Mouse (Mus musculus) forebrain, embryonic 11.5 days (tissue): Measurements from ENCODE around the gene Tsacc. TPM values are rescaled to one million over a fixed set of nuclear protein-coding genes. Genes with fewer than 3 reads are reported as not detected.

Experiments
- ATAC-seq: fragments of 200-750 bp; cut with Nextera tagmentation; replicated peaks from 2 replicates; pipeline ENCODE4 v1.8.0; 2017; ENCODE audit warnings: moderate TSS enrichment; ENCODE audit not compliant: low FRiP score
- DNase-seq: peaks from one replicate; pipeline ENCODE4 v3.0.0-alpha.2; 2017; ENCODE audit warnings: low spot score
- H3K27ac ChIP-seq: fragments of 300-500 bp; sonication (generic); 2 replicates; pipeline ENCODE4 v1.5.1; 2014; ENCODE audit warnings: low read depth, low read length
- H3K27me3 ChIP-seq: fragments of 300-500 bp; sonication (generic); 2 replicates; pipeline ENCODE4 v1.6.1; 2014; ENCODE audit warnings: mild to moderate bottlenecking, low read length, mixed read lengths; ENCODE audit not compliant: control insufficient read depth, insufficient read depth
- H3K36me3 ChIP-seq: fragments of 300-500 bp; sonication (generic); 2 replicates; pipeline ENCODE4 v1.6.1; 2014; ENCODE audit warnings: mild to moderate bottlenecking, low read length, moderate library complexity, mixed read lengths; ENCODE audit not compliant: control insufficient read depth, insufficient read depth
- H3K4me1 ChIP-seq: fragments of 300-500 bp; sonication (generic); replicated peaks from 2 replicates; pipeline ENCODE4 v1.6.1; 2014; ENCODE audit warnings: low read length, mixed read lengths; ENCODE audit not compliant: control insufficient read depth, insufficient read depth
- H3K4me2 ChIP-seq: fragments of 300-500 bp; sonication (generic); 2 replicates; pipeline ENCODE4 v1.6.1; 2014; ENCODE audit warnings: low read depth, mild to moderate bottlenecking, low read length, moderate library complexity, mixed read lengths; ENCODE audit not compliant: severe bottlenecking
- H3K4me3 ChIP-seq: fragments of 300-500 bp; sonication (generic); 2 replicates; pipeline ENCODE4 v1.5.1; 2014; ENCODE audit warnings: low read depth, low read length
- H3K9ac ChIP-seq: fragments of 300-500 bp; sonication (generic); 2 replicates; pipeline ENCODE4 v1.6.1; 2014; ENCODE audit warnings: low read length
- H3K9me3 ChIP-seq: fragments of 300-500 bp; sonication (generic); 2 replicates; pipeline ENCODE4 v1.6.1; 2016; ENCODE audit warnings: low read length, mixed read lengths; ENCODE audit not compliant: control insufficient read depth
- WGBS: fragments of 180-500 bp; shearing (Covaris S2); extraction: QIAGEN DNeasy Blood & Tissue Kit; methylation state at CpG from one replicate; pipeline ENCODE4 v1.1.7; 2014; 5-methylcytosine and 5-hydroxymethylcytosine counted together
- polyA plus RNA-seq: library from polyadenylated mRNA; unstranded; fragments of >200 nt; fragmentation: Nextera tagmentation; extraction: Ambion mirVana; gene quantifications from 2 replicates; pipeline ENCODE4 v1.2.1, GENCODE M21; 2014

Gene Tsacc
- polyA plus RNA-seq, 1 experiment from 2014 or later: 12.2 TPM

- Histone ChIP-seq H3K4me2 (0 out of 2 replicates have a peak overlapping the region, but pooled peaks have one; percentile 8), H3K36me3 (no peaks in the 10 kb centered on the region), H3K9ac (peak overlapping the region; percentile 43), H3K4me3 (no peak overlapping the region), H3K27me3 (peaks cover 32% of the 10 kb centered on the region), H3K4me1 (peaks cover 78% of the 10 kb centered on the region), H3K27ac (peak overlapping the region; percentile 91), H3K9me3 (no peaks in the 10 kb centered on the region)
- ATAC-seq (no peak), DNase-seq (no peak)
- WGBS: 28% methylated on average over 8 of the region's 8 CpGs
Measured at GRCm38 (mm10) chr3:88238866-88239391, 57.9 kb downstream of the Tsacc start.

GRCm38 (mm10) chr3:88237556-88238194 lies 59.1 kb downstream of the Tsacc start:
- ATAC-seq: peak; percentile 7; the same call in 1 of the 2 replicates
- Histone ChIP-seq H3K36me3 (no peaks in the 10 kb centered on the region), H3K4me3 (no peak overlapping the region), H3K4me2 (peak overlapping the region; percentile 21; the same call in 1 of the 2 replicates), H3K27me3 (peaks cover 30% of the 10 kb centered on the region), H3K27ac (peak overlapping the region; percentile 91), H3K9ac (peak overlapping the region; percentile 35), H3K9me3 (no peaks in the 10 kb centered on the region), H3K4me1 (peaks cover 76% of the 10 kb centered on the region)
- DNase-seq: peak; percentile 84
- 4% methylated on average over 10 of the region's 10 CpGs for WGBS

GRCm38 (mm10) chr3:88237161-88237555 lies 59.6 kb downstream of the Tsacc start:
- WGBS: 5% methylated on average over 6 of the region's 6 CpGs
- DNase-seq: peak; percentile 73
- H3K4me2 ChIP-seq: peak overlapping the region; percentile 21; the same call in 1 of the 2 replicates
- peaks cover 28% of the 10 kb centered on the region for H3K27me3 ChIP-seq
- H3K9me3 ChIP-seq: no peaks in the 10 kb centered on the region
- H3K4me3 ChIP-seq: no peak overlapping the region
- peaks cover 77% of the 10 kb centered on the region for H3K4me1 ChIP-seq
- no peaks in the 10 kb centered on the region for H3K36me3 ChIP-seq
- peak; percentile 40 for ATAC-seq
- peak overlapping the region; percentile 91 for H3K27ac ChIP-seq
- H3K9ac ChIP-seq: peak overlapping the region; percentile 35

- no peak for ATAC-seq
- no peak overlapping the region for H3K4me2 ChIP-seq
- H3K9ac ChIP-seq: no peak overlapping the region
- peaks cover 17% of the 10 kb centered on the region for H3K27me3 ChIP-seq
- no peaks in the 10 kb centered on the region for H3K9me3 ChIP-seq
- H3K4me3 ChIP-seq: no peak overlapping the region
- H3K36me3 ChIP-seq: no peaks in the 10 kb centered on the region
- 25% methylated on average over 2 of the region's 2 CpGs for WGBS
- peak; percentile 55 for DNase-seq
- peaks cover 71% of the 10 kb centered on the region for H3K4me1 ChIP-seq
- H3K27ac ChIP-seq: peak overlapping the region; percentile 39; the same call in 1 of the 2 replicates
Measured at GRCm38 (mm10) chr3:88235616-88236015, 61.2 kb downstream of the Tsacc start.

GRCm38 (mm10) chr3:88235216-88235615 lies 61.6 kb downstream of the Tsacc start:
- Histone ChIP-seq H3K9me3 (no peaks in the 10 kb centered on the region), H3K36me3 (no peaks in the 10 kb centered on the region), H3K4me1 (peaks cover 72% of the 10 kb centered on the region), H3K4me2 (no peak overlapping the region), H3K27me3 (peaks cover 16% of the 10 kb centered on the region), H3K9ac (no peak overlapping the region), H3K27ac (peak overlapping the region; percentile 39; the same call in 1 of the 2 replicates), H3K4me3 (no peak overlapping the region)
- WGBS: 2% methylated on average over 3 of the region's 3 CpGs
- peak; percentile 75 for DNase-seq
- no peak for ATAC-seq

- Histone ChIP-seq H3K4me2 (peak overlapping the region; percentile 19; the same call in 1 of the 2 replicates), H3K9ac (0 out of 2 replicates have a peak overlapping the region, but pooled peaks have one; percentile 16), H3K9me3 (no peaks in the 10 kb centered on the region), H3K27me3 (peaks cover 8% of the 10 kb centered on the region), H3K27ac (peak overlapping the region; percentile 82), H3K4me1 (peaks cover 69% of the 10 kb centered on the region), H3K4me3 (no peak overlapping the region), H3K36me3 (no peaks in the 10 kb centered on the region; the same call in none of the 2 replicates)
- DNase-seq: no peak
- ATAC-seq: no peak
- WGBS: 37% methylated on average over 8 of the region's 8 CpGs
Measured at GRCm38 (mm10) chr3:88234041-88234440, 62.8 kb downstream of the Tsacc start.

GRCm38 (mm10) chr3:88232851-88233649 lies 63.7 kb downstream of the Tsacc start:
- Histone ChIP-seq H3K4me3 (no peak overlapping the region), H3K27me3 (peaks cover 8% of the 10 kb centered on the region), H3K36me3 (no peaks in the 10 kb centered on the region; the same call in none of the 2 replicates), H3K9ac (peak overlapping the region; percentile 7), H3K27ac (peak overlapping the region; percentile 82), H3K4me2 (0 out of 2 replicates have a peak overlapping the region, but pooled peaks have one; percentile 1), H3K4me1 (peaks cover 67% of the 10 kb centered on the region), H3K9me3 (no peaks in the 10 kb centered on the region)
- 5% methylated on average over 7 of the region's 7 CpGs for WGBS
- ATAC-seq: peak; percentile 25; the same call in 1 of the 2 replicates
- peak; percentile 84 for DNase-seq
